Mouse (Mus musculus) brown adipose tissue, adult 24 weeks (tissue): ENCODE measurements around the gene Smco2. TPM values are rescaled to one million over a fixed set of nuclear protein-coding genes. Genes with fewer than 3 reads are reported as not detected.

Experiments
- H3K27ac ChIP-seq: fragments of 200-500 bp; replicated peaks from 2 replicates; pipeline ENCODE4 v1.5.1; 2012; ENCODE audit warnings: low read depth, mild to moderate bottlenecking, low read length
- H3K4me1 ChIP-seq: fragments of 200-500 bp; 2 replicates; pipeline ENCODE4 v1.6.1; 2012; ENCODE audit warnings: low read length, mixed read lengths; ENCODE audit not compliant: control insufficient read depth, insufficient read depth, insufficient read length
- H3K4me3 ChIP-seq: fragments of 200-500 bp; 2 replicates; pipeline ENCODE4 v1.5.1; 2012; ENCODE audit warnings: low read depth, mild to moderate bottlenecking, low read length, moderate library complexity; ENCODE audit not compliant: insufficient read depth
- polyA plus RNA-seq: library from polyadenylated mRNA; stranded (reverse); fragments of >200 nt; gene quantifications from 2 replicates; pipeline ENCODE4 v1.2.4, GENCODE M21; 2012; ENCODE audit not compliant: missing spikeins, insufficient read depth, insufficient read length

Gene Smco2
- polyA plus RNA-seq: not detected in 2 replicates

DNA sequence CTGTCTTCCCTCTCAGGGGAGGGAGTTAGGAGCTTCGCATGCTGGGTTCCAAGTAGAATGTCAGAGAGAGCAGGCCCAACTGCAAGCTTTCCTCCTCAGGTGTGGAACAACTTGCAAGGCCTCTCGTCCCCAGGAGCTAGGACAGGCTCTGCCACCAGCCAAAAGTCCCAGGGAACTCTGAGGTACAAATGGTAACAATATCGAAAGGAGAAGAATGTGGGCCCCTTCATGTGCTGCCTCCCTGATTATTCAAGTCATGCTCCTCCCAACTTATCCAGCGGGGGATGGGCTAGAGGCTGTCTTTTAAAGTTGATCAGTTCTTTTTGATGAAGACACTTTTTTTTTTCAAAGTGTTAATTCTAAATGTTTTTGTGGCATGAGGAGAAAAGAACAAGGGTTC lies at the start of gene Smco2:
Gene Smco2 (plus strand): TSS at position 55 of the 400 bp plus-strand sequence.
- H3K4me1 ChIP-seq: no peaks in the 10 kb centered on the region
- H3K27ac ChIP-seq: no peak within 1 kb of the TSS
- no peak within 1 kb of the TSS for H3K4me3 ChIP-seq

DNA sequence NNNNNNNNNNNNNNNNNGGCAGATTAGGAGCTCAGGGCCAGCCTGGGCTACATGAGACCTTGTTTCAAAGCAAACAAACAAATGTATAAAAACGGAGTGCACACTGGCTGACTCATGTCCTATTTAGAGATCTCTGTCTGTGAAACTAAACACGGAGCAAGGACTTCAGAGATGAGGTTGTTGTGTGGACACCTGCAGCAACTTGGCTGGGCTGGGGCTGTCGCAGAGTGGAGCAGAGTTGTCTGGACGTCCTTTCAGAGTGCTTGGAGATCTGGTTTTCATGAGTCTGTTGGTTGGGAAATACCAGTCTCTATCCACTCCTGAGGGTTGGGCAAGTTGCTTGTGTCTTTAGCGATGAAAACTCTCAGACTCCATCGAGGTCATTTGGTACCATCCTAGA lies 39.9 kb upstream of the Smco2 start:
- no peak overlapping the region for H3K27ac ChIP-seq
- no peaks in the 10 kb centered on the region for H3K4me1 ChIP-seq

DNA sequence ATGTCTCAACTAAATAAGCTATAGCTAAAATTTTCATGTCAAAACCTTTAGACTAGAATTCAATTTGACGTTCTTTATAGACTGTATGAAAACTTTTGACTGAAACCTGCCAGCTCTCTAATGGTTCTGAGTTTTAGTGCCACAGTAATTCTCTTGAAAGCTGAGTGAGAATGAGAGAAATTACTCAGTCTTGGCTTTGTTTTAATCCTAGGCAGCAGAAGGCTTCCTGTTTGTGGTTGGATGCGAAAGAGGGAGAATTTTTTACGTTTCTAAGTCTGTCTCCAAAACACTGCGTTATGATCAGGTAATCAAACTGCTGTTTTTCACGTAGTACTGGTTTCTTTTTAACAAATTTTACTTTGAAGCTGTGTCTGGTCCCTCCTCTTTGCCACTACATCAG lies 36.9 kb upstream of the Smco2 start:
- H3K4me3 ChIP-seq: no peak overlapping the region
- H3K27ac ChIP-seq: no peak overlapping the region
- H3K4me1 ChIP-seq: no peaks in the 10 kb centered on the region

More for the DNA sequence above, 39.9 kb upstream of the Smco2 start:
- H3K4me3 ChIP-seq: no peak overlapping the region

DNA sequence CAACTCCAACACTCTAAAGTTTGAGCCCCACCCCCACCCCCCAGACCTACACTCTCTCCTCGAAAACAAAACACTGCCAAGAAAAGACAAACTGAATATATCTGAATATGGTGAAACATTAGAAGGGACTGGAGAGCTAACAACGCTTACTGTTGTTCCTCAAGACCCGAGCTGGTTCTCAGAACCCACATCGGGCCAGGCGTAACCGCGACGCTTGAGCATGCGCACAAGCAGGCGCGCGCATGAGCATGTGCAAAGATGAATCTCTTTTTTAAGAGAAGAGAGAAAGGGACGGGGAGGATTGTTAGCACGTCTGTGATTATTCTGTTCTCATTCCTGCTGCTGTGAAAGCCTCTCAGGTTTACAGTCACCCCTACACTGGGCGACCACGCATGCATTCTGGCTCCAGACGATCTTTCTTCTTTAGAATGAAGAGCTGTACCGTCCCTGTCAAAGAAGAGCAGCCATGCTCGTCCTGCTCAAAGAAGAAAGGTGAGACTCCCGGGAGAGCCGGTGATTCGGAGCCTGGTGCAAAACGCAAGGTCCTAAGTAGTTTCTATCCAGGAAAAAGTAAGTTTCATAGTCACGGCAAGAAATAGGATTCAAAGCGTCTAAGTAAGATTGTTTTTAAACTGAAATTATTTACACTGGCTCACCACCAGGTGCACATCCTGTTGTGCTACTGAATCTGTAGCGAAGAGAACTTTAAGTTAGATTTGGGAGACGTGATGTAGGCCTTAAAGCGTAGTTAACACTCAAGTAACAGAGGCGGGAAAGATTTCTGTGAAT lies 29.5 kb upstream of the Smco2 start:
- Histone ChIP-seq H3K4me3 (no peak overlapping the region), H3K27ac (no peak overlapping the region)

DNA sequence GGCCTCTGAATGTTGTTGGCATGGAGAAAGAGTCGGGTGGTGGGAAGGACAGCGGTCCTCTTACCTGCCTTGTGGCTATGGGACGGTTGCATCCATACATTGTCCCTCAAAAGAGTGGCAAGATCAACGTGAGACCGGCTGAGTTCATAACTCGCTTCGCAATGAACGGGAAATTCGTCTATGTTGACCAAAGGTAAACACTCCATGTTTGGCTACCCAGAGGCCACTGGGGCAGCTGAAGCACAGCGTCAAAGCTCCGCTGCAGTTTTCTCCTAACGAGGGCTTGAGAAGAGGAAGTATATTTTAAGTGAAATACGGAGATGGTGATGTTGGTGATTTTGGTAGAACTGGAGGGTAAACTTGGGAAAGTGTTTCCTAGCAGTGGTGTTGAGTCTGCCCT lies 27.9 kb upstream of the Smco2 start:
- Histone ChIP-seq H3K4me1 (no peaks in the 10 kb centered on the region), H3K4me3 (no peak overlapping the region), H3K27ac (no peak overlapping the region)

More for the DNA sequence above, 29.5 kb upstream of the Smco2 start:
- H3K4me1 ChIP-seq: no peaks in the 10 kb centered on the region

DNA sequence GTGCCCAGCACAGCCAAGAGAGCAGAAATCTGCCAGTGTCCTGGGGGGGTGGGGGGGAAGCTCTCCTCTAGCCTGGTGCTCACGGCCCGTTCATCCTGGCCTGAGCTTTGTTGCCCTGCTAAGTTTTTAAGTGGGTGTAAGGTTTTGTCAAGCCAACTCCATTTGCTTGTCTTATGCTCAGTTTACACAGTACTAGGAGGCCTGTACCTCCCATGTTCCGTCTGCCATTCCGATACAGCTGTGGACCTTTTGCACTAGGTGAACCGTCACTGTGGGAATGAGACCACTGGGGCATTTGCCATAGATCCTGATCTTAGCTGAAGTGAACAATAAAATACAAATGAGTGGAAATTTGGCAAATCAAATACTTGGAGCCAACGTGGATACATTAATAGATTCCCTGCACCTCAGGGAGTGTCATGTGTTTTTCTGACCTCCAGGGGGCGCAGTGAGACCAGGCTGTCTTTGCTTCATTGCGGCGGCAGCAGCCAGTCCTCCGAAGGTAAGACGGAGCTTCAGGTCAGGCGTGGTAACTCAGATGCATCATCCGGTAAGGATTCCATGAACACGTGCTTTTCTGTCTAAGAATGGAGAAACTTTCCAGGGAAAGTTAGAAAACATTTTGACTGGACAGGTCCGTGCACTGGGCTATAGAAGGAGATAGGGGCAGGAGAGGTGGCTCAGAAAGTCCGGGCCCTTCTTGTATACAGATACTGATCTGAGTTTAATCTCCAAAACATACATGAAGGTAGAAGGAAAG lies 25.0 kb upstream of the Smco2 start:
- H3K4me3 ChIP-seq: no peak overlapping the region
- no peaks in the 10 kb centered on the region for H3K4me1 ChIP-seq
- no peak overlapping the region for H3K27ac ChIP-seq

DNA sequence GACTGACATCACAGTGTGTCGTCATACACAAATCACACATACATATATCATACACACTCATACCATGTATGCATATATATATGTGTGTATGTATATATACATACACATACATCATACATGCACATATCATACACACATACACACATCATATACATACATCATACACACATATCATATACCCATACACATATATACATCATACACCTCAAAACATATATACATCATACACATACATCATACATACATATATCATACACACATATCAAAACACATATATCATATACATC lies 24.5 kb upstream of the Smco2 start:
- H3K27ac ChIP-seq: no peak overlapping the region
- no peak overlapping the region for H3K4me3 ChIP-seq
- no peaks in the 10 kb centered on the region for H3K4me1 ChIP-seq

DNA sequence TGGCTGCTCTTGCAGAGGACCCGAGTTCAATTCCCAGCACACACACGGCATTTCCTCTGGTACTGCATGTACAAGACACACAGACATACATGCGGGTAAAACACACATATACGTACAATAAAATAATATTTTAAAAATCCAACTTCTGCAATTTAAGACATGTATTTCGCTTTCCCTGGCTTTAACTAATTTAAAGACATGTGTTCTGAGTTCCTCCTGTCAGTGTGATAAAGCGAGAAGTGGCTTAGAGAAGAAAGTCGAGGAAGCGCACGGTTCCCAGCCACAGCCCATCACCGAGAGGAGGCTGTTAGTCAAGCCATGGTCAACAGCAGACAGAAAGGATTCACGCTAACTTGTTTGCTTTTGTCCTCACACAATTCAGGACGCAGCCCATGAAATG lies 18.6 kb upstream of the Smco2 start:
- no peak overlapping the region for H3K4me3 ChIP-seq
- no peak overlapping the region for H3K27ac ChIP-seq
- H3K4me1 ChIP-seq: 0 out of 2 replicates have a peak, but pooled peaks cover 2% of the 10 kb centered on the region

DNA sequence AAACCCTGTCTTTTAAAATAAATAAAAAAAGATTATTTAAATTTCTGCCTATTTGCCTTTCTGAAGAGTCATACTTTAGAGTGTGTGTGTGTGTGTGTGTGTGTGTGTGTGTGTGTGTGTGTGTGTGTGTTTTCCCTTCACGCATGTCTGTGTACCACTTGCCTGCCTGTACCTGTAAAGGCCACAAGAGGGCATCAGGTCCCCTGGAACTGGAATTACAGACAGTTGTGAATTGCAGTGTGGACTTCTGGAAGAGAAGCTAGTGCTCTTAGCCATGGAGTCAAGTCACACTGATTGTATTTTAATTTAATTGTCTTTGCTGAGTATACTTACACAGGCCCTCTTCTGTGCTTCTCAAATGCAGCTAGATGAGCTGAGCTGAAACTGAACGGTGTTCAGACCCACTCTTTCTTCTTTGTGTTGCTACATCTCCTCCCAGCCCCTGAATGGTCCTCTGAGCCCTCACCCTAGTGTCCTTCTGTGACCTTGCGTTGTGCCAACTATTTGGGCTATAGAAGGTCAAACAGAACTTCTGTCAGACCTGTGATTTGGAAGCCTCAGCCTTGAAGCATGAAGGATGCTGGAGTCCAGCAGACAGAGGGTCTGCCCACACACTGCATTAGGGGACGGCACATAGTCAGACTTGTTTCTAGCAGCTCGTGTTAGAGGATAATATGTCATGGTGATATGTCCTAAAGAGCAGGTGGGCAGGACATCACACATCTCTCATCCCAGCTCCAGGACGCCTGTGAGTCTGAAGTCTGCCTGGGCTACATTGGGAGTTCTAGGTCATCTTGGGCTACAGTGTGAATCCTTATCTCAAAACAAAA lies 16.2 kb upstream of the Smco2 start:
- Histone ChIP-seq H3K4me3 (no peak overlapping the region), H3K4me1 (0 out of 2 replicates have a peak, but pooled peaks cover 2% of the 10 kb centered on the region), H3K27ac (no peak overlapping the region)

DNA sequence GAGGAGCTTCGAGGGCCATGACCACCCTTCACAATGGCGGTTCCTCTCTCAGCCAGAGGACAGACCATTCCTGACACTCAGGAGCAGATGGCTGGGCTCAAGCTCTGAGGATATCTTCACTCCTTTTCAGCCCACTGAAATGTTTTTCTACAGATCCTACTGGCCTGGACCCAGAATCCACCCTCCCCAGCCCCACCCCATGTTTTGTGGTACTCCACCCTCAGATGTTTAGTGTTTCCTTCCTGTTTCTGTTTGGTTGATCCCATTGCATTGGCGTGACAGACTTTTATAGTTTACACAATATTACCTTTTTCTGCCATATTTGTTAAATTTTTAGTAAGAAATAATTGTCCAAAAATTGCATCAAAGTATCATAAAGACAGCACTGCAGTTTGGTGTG lies 15.6 kb upstream of the Smco2 start:
- H3K4me3 ChIP-seq: no peak overlapping the region
- 0 out of 2 replicates have a peak, but pooled peaks cover 2% of the 10 kb centered on the region for H3K4me1 ChIP-seq
- H3K27ac ChIP-seq: no peak overlapping the region

DNA sequence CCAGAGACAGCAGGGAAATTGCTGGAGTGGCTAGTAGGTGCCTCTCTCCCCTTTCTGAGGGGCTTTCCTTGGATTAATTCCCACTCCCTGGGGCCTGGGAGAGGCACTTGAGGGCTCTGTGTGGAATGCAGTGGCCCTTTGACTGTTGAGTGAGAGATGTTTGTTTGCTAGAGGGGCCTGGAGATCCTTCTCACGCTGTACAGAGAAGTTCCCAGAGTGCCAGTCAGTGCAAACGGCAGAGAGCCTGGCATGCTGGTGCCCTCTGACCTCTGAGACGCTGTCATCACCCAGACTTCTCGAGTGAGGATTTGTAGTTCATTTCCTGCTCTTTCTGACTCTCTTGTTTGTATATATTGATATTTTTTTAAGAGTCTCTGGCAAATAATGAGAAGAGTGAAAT lies 14.1 kb upstream of the Smco2 start:
- no peak overlapping the region for H3K27ac ChIP-seq
- peaks cover 6% of the 10 kb centered on the region; the same call in 1 of the 2 replicates for H3K4me1 ChIP-seq
- no peak overlapping the region for H3K4me3 ChIP-seq

DNA sequence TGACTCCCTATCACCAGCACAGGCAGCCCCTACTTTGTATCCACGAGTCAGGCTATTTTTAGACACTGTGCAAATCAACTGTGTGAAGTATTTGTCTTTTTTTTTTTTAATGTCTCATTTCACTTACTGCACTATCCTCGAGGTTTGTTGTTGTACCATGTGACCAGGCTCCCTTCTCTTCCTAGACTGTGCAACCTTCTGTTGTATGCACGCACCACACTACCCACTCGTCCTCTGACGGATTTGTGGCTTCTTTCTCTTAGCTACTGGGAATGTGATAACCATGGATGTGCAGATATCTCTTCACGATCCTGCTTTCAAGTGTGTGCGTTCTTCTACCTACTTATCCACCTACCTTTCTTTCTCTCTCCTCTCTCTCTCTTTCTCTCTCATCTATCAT lies 12.6 kb upstream of the Smco2 start:
- Histone ChIP-seq H3K4me3 (no peak overlapping the region), H3K4me1 (peaks cover 6% of the 10 kb centered on the region; the same call in 1 of the 2 replicates), H3K27ac (no peak overlapping the region)

DNA sequence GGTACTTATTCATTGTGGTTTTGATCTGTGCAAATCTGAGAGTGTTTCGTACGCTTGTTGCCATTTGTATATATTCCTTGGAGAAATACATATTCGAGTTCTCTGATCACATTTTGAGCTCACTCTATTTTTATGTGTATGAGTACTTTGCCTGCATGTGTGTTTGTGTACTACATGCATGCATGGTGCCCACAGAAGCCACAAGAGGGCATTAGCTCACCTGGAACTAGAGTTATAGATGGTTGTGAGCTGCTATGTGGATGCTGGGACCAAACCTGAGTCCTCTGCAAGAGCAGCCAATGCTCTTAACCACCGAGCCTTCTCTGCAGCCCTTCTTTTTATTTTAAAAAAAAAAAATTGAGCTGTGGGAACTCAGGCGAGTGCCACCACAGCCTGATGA lies 11.5 kb upstream of the Smco2 start:
- no peak overlapping the region for H3K27ac ChIP-seq
- no peak overlapping the region for H3K4me3 ChIP-seq
- peaks cover 6% of the 10 kb centered on the region; the same call in 1 of the 2 replicates for H3K4me1 ChIP-seq

DNA sequence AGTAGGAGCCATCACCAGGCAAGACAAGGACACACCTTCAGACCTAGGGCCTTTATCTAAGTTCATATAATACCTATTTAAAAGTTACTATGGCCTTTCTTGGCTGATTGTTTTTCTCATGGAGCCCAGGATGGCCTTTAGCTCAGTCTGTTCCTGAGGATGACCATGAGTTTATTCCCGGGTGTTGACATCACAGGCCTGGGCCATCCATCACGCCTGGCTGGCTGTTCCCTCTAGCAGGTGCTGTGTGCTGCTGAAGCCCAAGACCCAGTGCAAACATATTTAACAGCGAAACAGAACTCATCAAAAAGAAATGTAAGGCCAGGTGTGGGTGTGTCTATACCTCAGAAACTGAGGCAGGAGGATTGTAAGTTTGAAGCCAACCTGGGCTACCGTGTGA lies 11.0 kb upstream of the Smco2 start:
- H3K27ac ChIP-seq: no peak overlapping the region
- H3K4me3 ChIP-seq: no peak overlapping the region
- peaks cover 6% of the 10 kb centered on the region; the same call in 1 of the 2 replicates for H3K4me1 ChIP-seq

DNA sequence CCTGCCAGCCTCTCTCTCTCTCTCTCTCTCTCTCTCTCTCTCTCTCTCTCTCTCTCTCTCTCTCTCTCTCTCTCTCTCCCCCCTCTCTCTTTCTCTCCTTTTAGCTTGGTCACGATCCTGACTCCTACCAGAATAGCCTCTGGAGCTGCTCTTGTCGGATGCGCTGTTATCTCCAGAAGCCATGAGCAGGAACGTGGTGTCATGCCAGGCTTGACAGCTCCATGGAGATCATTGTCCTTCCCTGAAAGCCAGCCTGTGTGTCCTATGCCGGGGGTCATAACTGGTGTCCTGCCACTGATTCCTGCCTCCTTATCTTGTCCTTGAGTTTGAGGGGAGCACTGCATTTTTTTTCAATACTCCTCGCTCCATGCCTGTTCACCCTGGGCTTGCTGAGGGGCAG lies 5.0 kb upstream of the Smco2 start:
- H3K4me1 ChIP-seq: peaks cover 3% of the 10 kb centered on the region; the same call in 1 of the 2 replicates
- no peak overlapping the region for H3K4me3 ChIP-seq
- H3K27ac ChIP-seq: no peak overlapping the region
